Mouse (Mus musculus): ENCODE measurements at regions not wholly inside any gene's neighbourhood (a gene's known extent, or its start where the extent isn't known, plus 50 kb on each side); places are given as distances from the start of the nearest gene placed in this dataset.

- Histone ChIP-seq H3K4me1 (no peaks in the 10 kb centered on the region), H3K36me3 (no peaks in the 10 kb centered on the region), H3K9ac (replicated peaks) (no peak overlapping the region), H3K9me3 (no peaks in the 10 kb centered on the region), H3K4me3 (no peak overlapping the region), H3K4me2 (replicated peaks) (no peak overlapping the region), H3K27me3 (no peaks in the 10 kb centered on the region), H3K27ac (replicated peaks) (no peak overlapping the region)
- no peak for ATAC-seq (ENCODE audit: low FRiP score, low read depth)
- WGBS, result 70% methylated on average over 5 of the region's 5 CpGs
These were observed 108.3 kb upstream of the Kcnq5 start for GRCm38 (mm10) chr1:22070028-22070427.
